Comparison of ENCODE assay signal across 10 mouse cellular contexts in the genomic region with DNA sequence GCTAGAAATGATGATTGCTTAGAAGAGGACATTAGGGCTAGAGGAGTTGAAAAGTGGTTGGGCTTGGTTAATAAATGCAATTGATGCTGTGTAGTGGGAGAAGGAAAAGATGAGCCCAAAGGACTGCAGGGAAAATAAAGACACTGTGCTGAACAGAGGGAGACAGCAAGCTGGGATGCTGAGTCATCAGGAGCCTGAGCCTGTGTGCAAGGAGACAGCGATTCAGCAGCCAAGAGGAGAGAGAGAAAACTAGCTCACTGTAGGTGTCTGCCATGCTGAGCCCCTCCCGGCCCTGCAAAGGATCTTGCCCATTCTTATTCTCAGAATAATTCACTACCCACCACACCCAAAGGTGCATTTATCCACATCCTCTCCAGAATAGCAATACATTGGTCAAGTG.
DNase-seq lines count a peak whose midpoint lies in the region.
"Had no signal": no experiment of that assay in that cellular context is flagged by ENCODE, and none has a peak within 500 bp of the region (broad histone marks: within the 10 kb centered on the region; RNA-seq: fewer than 3 reads in every experiment).

No protein-coding gene starts in this region.

- peak; percentile 15 to 35 for DNase-seq in adrenal gland, adult (ENCODE audit: inconsistent age in 2 of 2, low spot score in 1 of 2)
- DNase-seq in adrenal gland, postnatal 14 days = no peak
- peak; percentile 25 for DNase-seq in layer of hippocampus, adult 11-12 months (ENCODE audit: low spot score)
- DNase-seq in layer of hippocampus, postnatal 25 days (ENCODE audit: extremely low spot score in 1 of 2, low spot score in 1 of 2) = no peak
- DNase-seq in right cerebral cortex, adult 18-20 months = peak; percentile 66
- no peak for DNase-seq in right cerebral cortex, postnatal 14 days
- DNase-seq in urinary bladder, postnatal 14 days (ENCODE audit: low spot score) = no peak
- DNase-seq in embryo, embryonic 11 days = no peak
- DNase-seq: cerebellum, postnatal 14 days; heart, postnatal 4 days had no signal

Comparison
In these comparisons a context has a peak if more than half of its experiments do, and no peak if none do; other contexts are left out.
1. DNase-seq: peak in adrenal gland, adult (2 of 2), layer of hippocampus, adult 11-12 months (single experiment) and right cerebral cortex, adult 18-20 months (single experiment); none in adrenal gland, postnatal 14 days (single experiment), layer of hippocampus, postnatal 25 days (0 of 2), right cerebral cortex, postnatal 14 days (single experiment), urinary bladder, postnatal 14 days (single experiment) and embryo, embryonic 11 days (single experiment).